Mouse (Mus musculus): Measurements from ENCODE around the gene Grn. TPM values are rescaled to one million over a fixed set of nuclear protein-coding genes. Genes with fewer than 3 reads are reported as not detected.

Gene Grn
- total RNA-seq, 2 experiments from 2014 or later = 12.6 to 32.3 TPM

GRCm38 (mm10) chr11:102442089-102442488, 12.0 kb downstream of the Grn start:
- TF ChIP-seq CTCF (IDR thresholded peaks at IDR 0.05) = no peak
- no peak overlapping the region for H3K4me3 ChIP-seq
- intact Hi-C loops (cut with DNase I) = no loop called here
- H3K27ac ChIP-seq = no peak overlapping the region
- DNase-seq = no peak

GRCm38 (mm10) chr11:102443740-102444139, 13.6 kb downstream of the Grn start:
- H3K27ac ChIP-seq = no peak overlapping the region
- no peak for DNase-seq
- TF ChIP-seq CTCF (IDR thresholded peaks at IDR 0.05) = no peak
- no peak overlapping the region for H3K4me3 ChIP-seq
- intact Hi-C loops (cut with DNase I) = no loop called here

GRCm38 (mm10) chr11:102444321-102444720, 14.2 kb downstream of the Grn start:
- no peak for TF ChIP-seq CTCF (IDR thresholded peaks at IDR 0.05)
- intact Hi-C loops (cut with DNase I) = no loop called here
- no peak for DNase-seq
- H3K4me3 ChIP-seq = no peak overlapping the region
- H3K27ac ChIP-seq = no peak overlapping the region

GRCm38 (mm10) chr11:102444781-102445180, 14.7 kb downstream of the Grn start:
- no peak for DNase-seq
- H3K27ac ChIP-seq = no peak overlapping the region
- no peak overlapping the region for H3K4me3 ChIP-seq
- no peak for TF ChIP-seq CTCF (IDR thresholded peaks at IDR 0.05)
- intact Hi-C loops (cut with DNase I) = no loop called here

GRCm38 (mm10) chr11:102445264-102445890, 15.3 kb downstream of the Grn start:
- H3K27ac ChIP-seq = 0 out of 2 replicates have a peak overlapping the region, but pooled peaks have one; percentile 16
- intact Hi-C loops (cut with DNase I) = no loop called here
- H3K4me3 ChIP-seq = peak overlapping the region; percentile 90
- no peak for TF ChIP-seq CTCF (IDR thresholded peaks at IDR 0.05)
- peak; percentile 19 for DNase-seq

GRCm38 (mm10) chr11:102445891-102446361, 15.8 kb downstream of the Grn start:
- no peak for TF ChIP-seq CTCF (IDR thresholded peaks at IDR 0.05)
- Histone ChIP-seq H3K27ac (0 out of 2 replicates have a peak overlapping the region, but pooled peaks have one; percentile 16), H3K4me3 (peak overlapping the region; percentile 90)
- peak; percentile 40 for DNase-seq
- intact Hi-C loops (cut with DNase I) = no loop called here

GRCm38 (mm10) chr11:102446581-102447461, 16.7 kb downstream of the Grn start:
- no peak for TF ChIP-seq CTCF (IDR thresholded peaks at IDR 0.05)
- DNase-seq = peak; percentile 40
- peak overlapping the region; percentile 82 for H3K27ac ChIP-seq
- intact Hi-C loops (cut with DNase I) = no loop called here
- peak overlapping the region; percentile 90 for H3K4me3 ChIP-seq

- peak within 1 kb of the TSS; percentile 82 for H3K27ac ChIP-seq
- TF ChIP-seq CTCF (IDR thresholded peaks at IDR 0.05) = peak; percentile 85
- DNase-seq = peak; percentile 84
- peak within 1 kb of the TSS; percentile 90 for H3K4me3 ChIP-seq
- intact Hi-C loops (cut with DNase I) = no loop called here
These were observed 17.4 kb downstream of the Grn start, which contains the start of gene Fam171a2 for GRCm38 (mm10) chr11:102447497-102447896. Fam171a2 (minus strand) TSS chr11:102447682.

- H3K27ac ChIP-seq = no peak overlapping the region; the same call in 1 of the 2 replicates
- no peak overlapping the region for H3K4me3 ChIP-seq
- no peak for TF ChIP-seq CTCF (IDR thresholded peaks at IDR 0.05)
- DNase-seq = no peak
- intact Hi-C loops (cut with DNase I) = no loop called here
These were observed 18.2 kb downstream of the Grn start for GRCm38 (mm10) chr11:102448327-102448726.

GRCm38 (mm10) chr11:102449043-102450008, 19.2 kb downstream of the Grn start:
- no peak for TF ChIP-seq CTCF (IDR thresholded peaks at IDR 0.05)
- intact Hi-C loops (cut with DNase I) = no loop called here
- DNase-seq = no peak
- Histone ChIP-seq H3K4me3 (no peak overlapping the region), H3K27ac (no peak overlapping the region)

- intact Hi-C loops (cut with DNase I) = no loop called here
- Histone ChIP-seq H3K4me3 (no peak overlapping the region), H3K27ac (no peak overlapping the region)
- no peak for TF ChIP-seq CTCF (IDR thresholded peaks at IDR 0.05)
- no peak for DNase-seq
These were observed 23.0 kb downstream of the Grn start for GRCm38 (mm10) chr11:102453131-102453530.
